In the genomic region with DNA sequence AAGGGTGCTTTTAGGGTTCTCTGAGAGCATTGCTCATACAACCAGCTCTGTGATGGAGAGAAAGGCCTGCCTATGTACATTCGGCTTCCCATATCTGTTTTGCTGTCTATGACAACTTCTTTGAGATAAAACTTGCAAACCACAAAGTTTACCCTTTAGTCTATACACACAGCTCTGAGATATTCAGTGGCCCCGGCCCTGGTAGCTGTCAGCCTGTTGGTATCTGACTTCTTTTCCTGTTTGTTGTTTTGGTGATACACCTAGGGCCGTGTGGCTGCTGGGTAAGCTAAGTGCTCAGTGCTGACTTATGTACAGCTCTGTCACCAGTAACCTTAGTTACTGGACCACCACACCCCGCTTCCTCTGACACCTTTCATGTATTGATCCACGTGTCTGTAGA, we compare ENCODE assay signal across 1 mouse cellular context.
TF ChIP-seq lines count a peak whose summit lies in the region.

No protein-coding gene starts in this region.

TF ChIP-seq in MEL, 35 proteins besides CTCF, POLR2A, EP300 and RAD21 (continued from another document):
- TF ChIP-seq CHD1 (IDR thresholded peaks at IDR 0.05; ENCODE audit: low read depth, low read length) (no peak), GABPA (IDR thresholded peaks at IDR 0.05; ENCODE audit: low read depth, low read length) (no peak), BHLHE40 (IDR thresholded peaks at IDR 0.05; ENCODE audit: borderline replicate concordance, low read depth, low read length) (0 out of 2 replicates have a peak, but pooled peaks have one; percentile 10), ELF1 (IDR thresholded peaks at IDR 0.05; ENCODE audit: low read depth, low read length) (0 out of 2 replicates have a peak, but pooled peaks have one; percentile 11), POLR2AphosphoS5 (IDR thresholded peaks at IDR 0.05; ENCODE audit: borderline replicate concordance, low read depth, low read length) (no peak), ETS1 (IDR thresholded peaks at IDR 0.05; ENCODE audit: low read depth, low read length) (peak; percentile 73), TCF12 (IDR thresholded peaks at IDR 0.05; ENCODE audit: low read depth, low read length) (peak; percentile 51; the same call in 1 of the 2 replicates), SMC3 (IDR thresholded peaks at IDR 0.05; ENCODE audit: low read depth, low read length) (no peak), MAZ (IDR thresholded peaks at IDR 0.05; ENCODE audit: low read depth, low read length) (no peak; the same call in 1 of the 2 replicates), MYC (IDR thresholded peaks at IDR 0.05; ENCODE audit: low read depth, low read length) (no peak), SIN3A (IDR thresholded peaks at IDR 0.05; ENCODE audit: low read length) (peak; percentile 60; the same call in 1 of the 2 replicates)
